Mouse (Mus musculus): ENCODE measurements around the gene Sema3a. TPM values are rescaled to one million over a fixed set of nuclear protein-coding genes. Genes with fewer than 3 reads are reported as not detected.
"Not testable (repeated sequence)": the region's sequence is repeated elsewhere in the genome, so short reads cannot be mapped to it uniquely, and the experiment has no call there.

Sema3a gene
- polyA plus RNA-seq, 1 experiment, result not detected

GRCm38 (mm10) chr5:13460182-13461001 lies 335.2 kb downstream of the Sema3a start:
- Histone ChIP-seq H3K27me3 (replicated peaks) (no peaks in the 10 kb centered on the region), H3K36me3 (replicated peaks; ENCODE audit: low read length) (no peaks in the 10 kb centered on the region), H3K4me1 (no peaks in the 10 kb centered on the region), H3K4me3 (replicated peaks) (no peak overlapping the region), H3K9me3 (no peaks in the 10 kb centered on the region)
- TF ChIP-seq GATA1 (IDR thresholded peaks at IDR 0.05; ENCODE audit: borderline replicate concordance, low read length), result no peak

- H3K9me3 ChIP-seq, result no peaks in the 10 kb centered on the region
- no peaks in the 10 kb centered on the region for H3K4me1 ChIP-seq
- no peaks in the 10 kb centered on the region for H3K27me3 ChIP-seq (replicated peaks)
- TF ChIP-seq GATA1 (IDR thresholded peaks at IDR 0.05; ENCODE audit: borderline replicate concordance, low read length) (no peak), FLI1 (IDR thresholded peaks at IDR 0.05; ENCODE audit: low read length) (no peak)
- no peaks in the 10 kb centered on the region for H3K36me3 ChIP-seq (replicated peaks; ENCODE audit: low read length)
- H3K4me3 ChIP-seq (replicated peaks), result no peak overlapping the region
Measured at GRCm38 (mm10) chr5:13468856-13469255, 343.6 kb downstream of the Sema3a start.

DNA sequence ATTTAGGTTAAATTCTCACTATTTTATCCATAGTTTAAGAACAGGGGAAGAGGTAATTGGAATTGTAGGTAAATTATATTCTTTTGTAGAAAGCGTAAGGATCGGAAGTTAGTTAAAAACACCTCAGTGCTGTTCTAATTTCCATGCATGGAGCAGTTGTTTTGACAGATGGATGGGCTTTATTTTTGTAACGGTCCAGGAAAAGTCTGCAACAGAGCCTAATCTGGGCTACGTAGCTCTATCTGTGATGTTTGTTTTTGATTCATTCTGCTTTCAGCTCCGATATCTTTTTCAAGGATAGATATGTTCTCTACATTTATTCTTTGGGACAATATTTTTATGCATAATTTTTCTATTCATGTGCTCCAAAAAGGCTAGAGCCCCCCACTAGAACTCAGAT lies 344.2 kb downstream of the Sema3a start:
- Histone ChIP-seq H3K4me3 (replicated peaks) (no peak overlapping the region), H3K27me3 (replicated peaks) (no peaks in the 10 kb centered on the region), H3K9me3 (no peaks in the 10 kb centered on the region), H3K36me3 (replicated peaks; ENCODE audit: low read length) (no peaks in the 10 kb centered on the region), H3K4me1 (no peaks in the 10 kb centered on the region)
- TF ChIP-seq FLI1 (IDR thresholded peaks at IDR 0.05; ENCODE audit: low read length) (no peak), GATA1 (IDR thresholded peaks at IDR 0.05; ENCODE audit: borderline replicate concordance, low read length) (no peak)

GRCm38 (mm10) chr5:13470057-13470905 lies 345.1 kb downstream of the Sema3a start:
- Histone ChIP-seq H3K36me3 (replicated peaks; ENCODE audit: low read length) (no peaks in the 10 kb centered on the region), H3K4me1 (no peaks in the 10 kb centered on the region)
- TF ChIP-seq GATA1 (IDR thresholded peaks at IDR 0.05; ENCODE audit: borderline replicate concordance, low read length) (no peak), FLI1 (IDR thresholded peaks at IDR 0.05; ENCODE audit: low read length) (no peak)

DNA sequence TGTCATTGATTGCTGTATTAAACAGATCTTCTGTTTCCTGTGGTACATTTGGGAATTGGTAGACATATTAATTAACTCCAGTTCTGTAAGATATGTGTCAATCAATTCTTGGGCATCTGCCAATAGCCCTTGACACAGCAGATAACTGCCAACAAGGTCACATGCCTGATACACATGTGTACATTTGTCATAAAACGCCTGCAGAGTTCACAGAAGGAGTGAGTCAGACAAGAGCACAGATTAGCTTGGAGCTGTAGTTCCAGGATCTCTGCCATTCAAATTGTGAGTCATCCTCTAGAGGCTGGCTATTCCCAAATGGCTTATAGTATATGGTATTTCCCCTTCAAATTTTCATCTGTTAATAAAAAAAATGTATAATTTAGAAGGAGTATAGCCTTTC lies 352.4 kb downstream of the Sema3a start:
- H3K4me1 ChIP-seq, result no peaks in the 10 kb centered on the region
- no peak overlapping the region for H3K4me3 ChIP-seq (replicated peaks)
- no peaks in the 10 kb centered on the region for H3K27me3 ChIP-seq (replicated peaks)
- no peaks in the 10 kb centered on the region for H3K9me3 ChIP-seq
- H3K36me3 ChIP-seq (replicated peaks; ENCODE audit: low read length), result no peaks in the 10 kb centered on the region
- TF ChIP-seq GATA1 (IDR thresholded peaks at IDR 0.05; ENCODE audit: borderline replicate concordance, low read length), result no peak
- no peak for TF ChIP-seq FLI1 (IDR thresholded peaks at IDR 0.05; ENCODE audit: low read length)

More at GRCm38 (mm10) chr5:13470057-13470905, 345.1 kb downstream of the Sema3a start:
- Histone ChIP-seq H3K27me3 (replicated peaks) (no peaks in the 10 kb centered on the region), H3K4me3 (replicated peaks) (no peak overlapping the region), H3K9me3 (no peaks in the 10 kb centered on the region)

- Histone ChIP-seq H3K9me3 (no peaks in the 10 kb centered on the region), H3K36me3 (replicated peaks; ENCODE audit: low read length) (no peaks in the 10 kb centered on the region), H3K4me1 (no peaks in the 10 kb centered on the region), H3K4me3 (replicated peaks) (no peak overlapping the region), H3K27me3 (replicated peaks) (no peaks in the 10 kb centered on the region)
- TF ChIP-seq FLI1 (IDR thresholded peaks at IDR 0.05; ENCODE audit: low read length) (no peak), GATA1 (IDR thresholded peaks at IDR 0.05; ENCODE audit: borderline replicate concordance, low read length) (no peak)
Measured at GRCm38 (mm10) chr5:13488671-13489070, 363.5 kb downstream of the Sema3a start.

- H3K27me3 ChIP-seq (replicated peaks), result not testable (repeated sequence)
Measured at GRCm38 (mm10) chr5:13495967-13496366, 370.8 kb downstream of the Sema3a start.

DNA sequence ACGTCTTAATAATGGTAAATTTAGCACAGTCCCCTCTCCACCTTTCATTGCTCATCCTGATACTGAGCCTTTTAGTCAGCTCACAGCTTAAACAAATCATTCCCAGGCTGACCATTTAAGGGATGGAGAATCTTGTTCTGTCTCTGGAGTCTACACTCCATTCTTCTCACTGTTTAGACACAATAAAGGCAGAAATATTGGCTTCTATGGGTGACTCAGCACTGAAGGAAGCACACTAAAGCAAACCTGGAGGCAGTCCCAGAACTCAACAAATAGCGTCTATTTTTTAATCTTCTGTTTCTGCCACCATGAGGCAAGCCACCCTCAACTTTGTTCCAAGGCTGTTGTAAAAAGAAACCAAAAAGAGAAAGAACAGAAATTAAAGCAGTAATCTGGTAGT lies 374.6 kb downstream of the Sema3a start:
- Histone ChIP-seq H3K36me3 (replicated peaks; ENCODE audit: low read length) (no peaks in the 10 kb centered on the region), H3K9me3 (no peaks in the 10 kb centered on the region), H3K4me1 (no peaks in the 10 kb centered on the region), H3K4me3 (replicated peaks) (no peak overlapping the region), H3K27me3 (replicated peaks) (no peaks in the 10 kb centered on the region)
- no peak for TF ChIP-seq FLI1 (IDR thresholded peaks at IDR 0.05; ENCODE audit: low read length)
- TF ChIP-seq GATA1 (IDR thresholded peaks at IDR 0.05; ENCODE audit: borderline replicate concordance, low read length), result no peak

More at GRCm38 (mm10) chr5:13495967-13496366, 370.8 kb downstream of the Sema3a start:
- H3K36me3 ChIP-seq (replicated peaks; ENCODE audit: low read length); H3K4me3 ChIP-seq (replicated peaks); H3K9me3 ChIP-seq; H3K4me1 ChIP-seq: not testable (repeated sequence)

- H3K4me3 ChIP-seq (replicated peaks), result no peak overlapping the region
- H3K36me3 ChIP-seq (replicated peaks; ENCODE audit: low read length), result no peaks in the 10 kb centered on the region
- TF ChIP-seq GATA1 (IDR thresholded peaks at IDR 0.05; ENCODE audit: borderline replicate concordance, low read length), result no peak
- no peak for TF ChIP-seq FLI1 (IDR thresholded peaks at IDR 0.05; ENCODE audit: low read length)
- H3K9me3 ChIP-seq, result no peaks in the 10 kb centered on the region
- H3K4me1 ChIP-seq, result peaks cover 8% of the 10 kb centered on the region; the same call in 1 of the 2 replicates
- H3K27me3 ChIP-seq (replicated peaks), result no peaks in the 10 kb centered on the region
Measured at GRCm38 (mm10) chr5:13505839-13506499, 380.8 kb downstream of the Sema3a start.
